ENCODE assay signal across 30 mouse cellular contexts in genomic region chr1:182905669-182906068, GRCm38 (mm10). TPM values are rescaled to one million over a fixed set of nuclear protein-coding genes. Genes with fewer than 3 reads are reported as not detected.
DNase-seq lines count a peak whose midpoint lies in the region; ATAC-seq and TF ChIP-seq lines count a peak whose summit lies in the region.
"Had no signal": no experiment of that assay in that cellular context is flagged by ENCODE, and none has a peak within 500 bp of the region (broad histone marks: within the 10 kb centered on the region; RNA-seq: fewer than 3 reads in every experiment).

No protein-coding gene starts in this region.

- peak overlapping the region; percentile 87 for H3K27ac ChIP-seq in heart, embryonic 12.5 days (ENCODE audit: poor library complexity, severe bottlenecking)
- no peak overlapping the region for H3K27ac ChIP-seq in heart, adult 2 months
- H3K27ac ChIP-seq in heart, postnatal 0 days (ENCODE audit: low read depth), result peak overlapping the region; percentile 74
- 0 out of 2 replicates have a peak overlapping the region, but pooled peaks have one; percentile 25 for H3K27ac ChIP-seq in lung, embryonic 14.5 days (ENCODE audit: low read depth)
- H3K27ac ChIP-seq in hindbrain, embryonic 10.5 days, result no peak overlapping the region
- H3K27ac ChIP-seq: embryonic facial prominence, embryonic 12.5 days; forebrain, embryonic 10.5 days; forebrain, embryonic 15.5 days; hindbrain, embryonic 15.5 days; limb, embryonic 13.5 days; macrophage; midbrain, embryonic 13.5 days; neural tube, embryonic 13.5 days had no signal

- peaks cover 44% of the 10 kb centered on the region for H3K4me1 ChIP-seq in heart, embryonic 12.5 days (replicated peaks)
- H3K4me1 ChIP-seq in heart, adult 2 months (ENCODE audit: control insufficient read depth, insufficient read depth, low read length), result peaks cover 4% of the 10 kb centered on the region
- peaks cover 12% of the 10 kb centered on the region for H3K4me1 ChIP-seq in heart, postnatal 0 days (ENCODE audit: control insufficient read depth, insufficient read depth)
- peaks cover 3% of the 10 kb centered on the region; the same call in 1 of the 2 replicates for H3K4me1 ChIP-seq in lung, embryonic 14.5 days (ENCODE audit: insufficient read depth)
- peaks cover 30% of the 10 kb centered on the region for H3K4me1 ChIP-seq in hindbrain, embryonic 10.5 days (replicated peaks)

- DNase-seq in heart, adult 2 months, result no peak
- peak; percentile 79 for DNase-seq in heart, postnatal 0 days (ENCODE audit: low spot score)
- no peak for DNase-seq in heart, adult 9 months (ENCODE audit: low spot score in 2 of 2)
- peak; percentile 32 for DNase-seq in lung, embryonic 14.5 days
- no peak for DNase-seq in lung, adult 18-20 months
- DNase-seq in heart, postnatal 10 days, result peak; percentile 15 to 20
- no peak for DNase-seq in hindbrain, embryonic 10.5 days (ENCODE audit: low spot score)
- DNase-seq: adrenal gland, postnatal 14 days; cerebellum, adult 11-12 months; cerebellum, adult 9-11 months; embryo, embryonic 11 days; gastrocnemius, postnatal 25 days; kidney, postnatal 4 days; right cerebral cortex, postnatal 4 days; thymus, postnatal 4 days had no signal

- H3K4me2 ChIP-seq in heart, embryonic 12.5 days, result no peak overlapping the region
- H3K4me2 ChIP-seq in heart, postnatal 0 days (ENCODE audit: low read depth, low read length), result no peak overlapping the region
- no peak overlapping the region for H3K4me2 ChIP-seq in lung, embryonic 14.5 days
- H3K4me2 ChIP-seq: embryonic facial prominence, embryonic 12.5 days; forebrain, embryonic 15.5 days; hindbrain, embryonic 15.5 days; limb, embryonic 13.5 days; liver, embryonic 11.5 days; midbrain, embryonic 13.5 days; neural tube, embryonic 13.5 days had no signal

- H3K9me3 ChIP-seq in heart, embryonic 12.5 days (replicated peaks), result no peaks in the 10 kb centered on the region
- no peaks in the 10 kb centered on the region for H3K9me3 ChIP-seq in heart, postnatal 0 days (replicated peaks; ENCODE audit: control insufficient read depth, low read length)
- H3K9me3 ChIP-seq in lung, embryonic 14.5 days (ENCODE audit: low read depth, low read length), result no peaks in the 10 kb centered on the region
- H3K9me3 ChIP-seq in hindbrain, embryonic 10.5 days, result no peaks in the 10 kb centered on the region
- H3K9me3 ChIP-seq: embryonic facial prominence, embryonic 12.5 days; forebrain, embryonic 10.5 days; forebrain, embryonic 15.5 days; hindbrain, embryonic 15.5 days; limb, embryonic 13.5 days; neural tube, embryonic 13.5 days had no signal

- no peaks in the 10 kb centered on the region for H3K79me2 ChIP-seq in heart, adult 2 months (replicated peaks; ENCODE audit: control insufficient read depth, insufficient read depth, low read length)

- no peak for TF ChIP-seq POLR2A in heart, adult 2 months (IDR thresholded peaks at IDR 0.05; ENCODE audit: insufficient read depth, low read depth, low read length)

- no peak overlapping the region for H3K4me3 ChIP-seq in heart, embryonic 12.5 days
- H3K4me3 ChIP-seq in heart, adult 2 months, result no peak overlapping the region
- no peak overlapping the region for H3K4me3 ChIP-seq in heart, postnatal 0 days (ENCODE audit: low read depth, low read length)
- no peak overlapping the region for H3K4me3 ChIP-seq in lung, embryonic 14.5 days (ENCODE audit: low read depth, low read length)
- no peak overlapping the region for H3K4me3 ChIP-seq in hindbrain, embryonic 10.5 days
- H3K4me3 ChIP-seq: embryonic facial prominence, embryonic 12.5 days; forebrain, embryonic 10.5 days; forebrain, embryonic 15.5 days; hindbrain, embryonic 15.5 days; limb, embryonic 13.5 days; midbrain, embryonic 13.5 days; neural tube, embryonic 13.5 days had no signal

- TF ChIP-seq CTCF in heart, adult 2 months (IDR thresholded peaks at IDR 0.05), result no peak
- TF ChIP-seq CTCF in heart, postnatal 0 days (IDR thresholded peaks at IDR 0.05; ENCODE audit: low read depth), result no peak
- no peak for TF ChIP-seq CTCF in lung, embryonic 14.5 days (IDR thresholded peaks at IDR 0.05; ENCODE audit: low read depth)

- H3K27me3 ChIP-seq in heart, embryonic 12.5 days (replicated peaks), result no peaks in the 10 kb centered on the region
- no peaks in the 10 kb centered on the region for H3K27me3 ChIP-seq in heart, adult 2 months (ENCODE audit: control insufficient read depth, insufficient read depth, low read length)
- H3K27me3 ChIP-seq in heart, postnatal 0 days (ENCODE audit: control insufficient read depth, insufficient read depth, low read length), result no peaks in the 10 kb centered on the region
- no peaks in the 10 kb centered on the region for H3K27me3 ChIP-seq in lung, embryonic 14.5 days (ENCODE audit: insufficient read depth, low read length)
- H3K27me3 ChIP-seq in hindbrain, embryonic 10.5 days (ENCODE audit: insufficient read depth, poor library complexity, severe bottlenecking), result no peaks in the 10 kb centered on the region
- H3K27me3 ChIP-seq: embryonic facial prominence, embryonic 12.5 days; forebrain, embryonic 15.5 days; hindbrain, embryonic 15.5 days; limb, embryonic 13.5 days; neural tube, embryonic 13.5 days; Patski had no signal

- intact Hi-C loops in heart, adult 2 months (cut with DNase I), result no loop called here
- intact Hi-C loops in heart, postnatal 10 days (cut with DNase I), result no loop called here

- no peak for TF ChIP-seq EP300 in heart, adult 2 months (IDR thresholded peaks at IDR 0.05; ENCODE audit: insufficient read depth, low read depth, low read length)
- no peak for TF ChIP-seq EP300 in heart, postnatal 0 days (IDR thresholded peaks at IDR 0.05; ENCODE audit: low read depth)

- 17% methylated on average over 3 of the region's 3 CpGs for WGBS in heart, embryonic 12.5 days
- 26% methylated on average over 3 of the region's 3 CpGs for WGBS in heart, adult 2 months
- 24% methylated on average over 3 of the region's 3 CpGs for WGBS in heart, postnatal 0 days
- 31% methylated on average over 3 of the region's 3 CpGs for WGBS in lung, embryonic 14.5 days
- WGBS in hindbrain, embryonic 10.5 days, result 88% methylated on average over 3 of the region's 3 CpGs

- no peaks in the 10 kb centered on the region for H3K36me3 ChIP-seq in heart, embryonic 12.5 days
- no peaks in the 10 kb centered on the region for H3K36me3 ChIP-seq in heart, adult 2 months (ENCODE audit: control insufficient read depth, insufficient read depth, low read length)
- H3K36me3 ChIP-seq in heart, postnatal 0 days (replicated peaks; ENCODE audit: control insufficient read depth, insufficient read depth, low read length), result no peaks in the 10 kb centered on the region
- no peaks in the 10 kb centered on the region for H3K36me3 ChIP-seq in lung, embryonic 14.5 days (ENCODE audit: insufficient read depth)
- no peaks in the 10 kb centered on the region for H3K36me3 ChIP-seq in hindbrain, embryonic 10.5 days
- H3K36me3 ChIP-seq: embryonic facial prominence, embryonic 12.5 days; forebrain, embryonic 10.5 days; forebrain, embryonic 15.5 days; hindbrain, embryonic 15.5 days; limb, embryonic 13.5 days; midbrain, embryonic 13.5 days; neural tube, embryonic 13.5 days had no signal

- ATAC-seq in heart, embryonic 12.5 days (ENCODE audit: insufficient number of reproducible peaks, low FRiP score), result no peak
- peak; percentile 55 for ATAC-seq in heart, postnatal 0 days (ENCODE audit: insufficient read depth, low read depth)
- ATAC-seq in lung, embryonic 14.5 days (ENCODE audit: insufficient read depth), result no peak
- ATAC-seq: forebrain, embryonic 15.5 days; inflammation-experienced regulatory T-cells, adult 6 months; midbrain, embryonic 13.5 days; Patski had no signal

- H3K9ac ChIP-seq in heart, embryonic 12.5 days, result no peak overlapping the region
- H3K9ac ChIP-seq in heart, adult 2 months (ENCODE audit: low read depth, low read length), result no peak overlapping the region
- H3K9ac ChIP-seq in heart, postnatal 0 days (replicated peaks; ENCODE audit: low read depth, low read length), result no peak overlapping the region
- no peak overlapping the region for H3K9ac ChIP-seq in lung, embryonic 14.5 days
- H3K9ac ChIP-seq: embryonic facial prominence, embryonic 12.5 days; forebrain, embryonic 15.5 days; hindbrain, embryonic 15.5 days; limb, embryonic 13.5 days; midbrain, embryonic 13.5 days; neural tube, embryonic 13.5 days had no signal

RNA-seq across cellular contexts. Expression of gene Tlr5, which starts 48.9 kb away (rescaled TPM):
- 4.2 and 5.4 TPM in 2 replicates for polyA plus RNA-seq in heart, embryonic 12.5 days (2016; fragmentation: Nextera tagmentation; extraction: Ambion mirVana)
- 1 to 10 TPM; 1.1 to 1.7 TPM for total RNA-seq in heart, adult 2 months (2021)
- polyA plus RNA-seq in heart, adult 2 months (2012; rRNA removed), result 1.2 and 1.5 TPM in 2 replicates
- total RNA-seq in heart, postnatal 0 days (2014; rRNA removed; ENCODE audit: low replicate concordance), result 1.3 and 1.5 TPM in 2 replicates
- 0.74 and 0.92 TPM in 2 replicates for polyA plus RNA-seq in heart, postnatal 0 days (2015; fragmentation: Nextera tagmentation; extraction: Ambion mirVana)
- 1.2 and 1.8 TPM in 2 replicates for polyA plus RNA-seq in lung, embryonic 14.5 days (2014; fragmentation: Nextera tagmentation; extraction: Ambion mirVana)
- total RNA-seq in heart, postnatal 10 days (2021), result 1 to 10 TPM; 1.2 to 1.7 TPM
- 0.33 and 0.42 TPM in 2 replicates for polyA plus RNA-seq in hindbrain, embryonic 10.5 days (2016; fragmentation: Nextera tagmentation; extraction: Ambion mirVana)
- total RNA-seq: hematopoietic stem cell, adult 5-6 weeks; megakaryocyte-erythroid progenitor cell, adult 5-6 weeks; MEL had no signal
- polyA plus RNA-seq: inflammation-experienced regulatory T-cells, adult 6 months; Patski had no signal

Comparison
In these comparisons a context has a peak if more than half of its experiments do, and no peak if none do; other contexts are left out.
1. H3K27ac ChIP-seq: peak in heart, embryonic 12.5 days (single experiment), heart, postnatal 0 days (single experiment) and lung, embryonic 14.5 days (single experiment); none in heart, adult 2 months (single experiment) and hindbrain, embryonic 10.5 days (single experiment).
2. DNase-seq: peak in heart, postnatal 0 days (single experiment), lung, embryonic 14.5 days (single experiment) and heart, postnatal 10 days (2 of 2); none in heart, adult 2 months (0 of 2), heart, adult 9 months (0 of 2), lung, adult 18-20 months (0 of 2) and hindbrain, embryonic 10.5 days (single experiment).